Mouse (Mus musculus): Measurements from ENCODE around the gene B3galt4.
A peak's percentile ranks its signal among the peaks of the same experiment; 100 is the strongest.
"Not testable (repeated sequence)": the region's sequence is repeated elsewhere in the genome, so short reads cannot be mapped to it uniquely, and the experiment has no call there.

B3galt4 gene

DNA sequence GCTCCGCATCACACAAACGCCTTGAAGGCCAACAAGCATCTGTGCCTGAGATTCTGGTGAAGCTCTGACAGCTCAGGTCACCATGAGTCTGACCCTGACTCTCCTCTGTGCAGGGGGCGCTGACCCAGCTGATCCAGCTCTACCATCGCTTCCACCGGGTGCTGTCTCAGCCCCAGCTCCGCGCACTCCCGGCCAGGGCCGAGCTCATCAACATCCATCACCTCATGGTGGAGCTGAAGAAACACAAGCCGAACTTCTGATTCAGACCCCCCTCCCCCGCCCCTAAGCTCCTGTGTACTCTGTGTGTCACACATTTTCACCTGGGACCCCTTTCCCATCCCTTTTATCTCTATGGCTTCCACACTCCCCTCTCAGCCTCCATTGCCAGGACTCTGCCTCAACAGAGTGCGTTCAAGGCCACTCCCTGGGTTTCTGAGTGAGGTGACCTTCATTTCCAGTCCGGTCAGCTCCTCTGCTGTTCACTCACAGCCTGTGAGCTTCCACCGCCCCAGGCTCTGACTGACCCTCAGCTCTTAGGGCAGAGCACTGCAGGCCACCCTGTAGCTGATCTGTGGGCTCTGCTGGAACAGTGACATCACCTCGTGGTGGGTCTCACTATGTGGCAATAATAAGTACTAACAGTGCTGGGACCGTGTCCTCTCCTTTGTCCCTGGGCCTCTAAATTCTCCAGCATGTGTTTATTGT lies 14.7 kb upstream of the B3galt4 start:
- DNase-seq, result no peak

GRCm38 (mm10) chr17:33965082-33965845 lies 14.0 kb upstream of the B3galt4 start:
- DNase-seq, result no peak

DNA sequence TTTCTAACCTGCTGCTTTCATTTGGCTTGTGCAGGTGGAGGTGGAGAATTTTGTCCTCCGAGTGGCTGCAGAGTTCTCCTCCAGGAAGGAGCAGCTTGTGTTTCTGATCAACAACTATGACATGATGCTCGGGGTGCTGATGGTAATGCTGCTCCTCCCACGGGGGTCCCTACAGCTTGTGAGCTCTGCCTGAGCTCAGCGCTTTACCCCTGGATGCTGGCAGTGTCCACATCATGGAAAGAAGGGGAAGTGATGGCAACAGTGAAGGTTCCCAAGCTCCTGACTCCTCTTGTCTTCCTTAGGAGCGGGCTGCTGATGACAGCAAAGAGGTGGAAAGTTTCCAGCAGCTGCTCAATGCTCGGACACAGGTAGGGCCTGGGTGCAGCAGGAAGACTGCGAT lies 11.6 kb upstream of the B3galt4 start:
- DNase-seq, result no peak

DNA sequence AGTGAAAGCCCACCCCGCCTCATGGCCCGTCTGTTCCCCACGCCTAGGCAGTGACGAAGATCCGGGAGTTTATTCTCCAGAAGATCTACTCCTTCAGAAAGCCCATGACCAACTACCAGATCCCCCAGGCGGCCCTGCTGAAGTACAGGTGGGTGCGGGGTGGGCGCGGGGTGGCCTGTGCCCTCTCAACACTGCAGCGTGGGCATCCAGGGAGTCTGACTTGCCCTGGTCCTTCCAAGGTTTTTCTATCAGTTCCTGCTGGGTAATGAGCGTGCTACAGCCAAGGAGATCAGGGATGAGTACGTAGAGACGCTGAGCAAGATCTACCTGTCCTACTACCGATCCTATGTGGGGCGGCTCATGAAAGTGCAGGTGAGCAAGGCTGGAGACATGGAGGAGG lies 8.7 kb upstream of the B3galt4 start:
- DNase-seq, result no peak

DNA sequence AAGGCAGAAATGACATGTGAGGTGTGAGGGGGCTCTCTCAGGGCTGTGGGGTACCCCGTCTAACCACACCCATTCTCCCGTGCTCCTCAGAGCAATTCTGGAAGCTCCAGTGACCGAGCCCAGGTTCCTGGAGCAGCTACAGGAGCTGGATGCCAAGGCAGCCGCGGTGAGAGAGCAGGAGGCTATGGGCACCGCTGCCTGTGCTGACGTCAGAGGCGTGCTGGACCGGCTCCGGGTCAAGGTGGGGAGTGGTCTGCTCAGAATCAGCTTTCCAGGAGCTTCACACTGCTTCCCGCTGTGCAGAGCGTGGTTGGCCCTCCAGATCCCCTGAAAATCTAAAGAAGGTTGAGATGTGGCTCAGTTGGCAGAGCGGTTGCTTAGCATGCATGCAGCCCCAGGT lies 7.8 kb upstream of the B3galt4 start:
- no peak for DNase-seq

DNA sequence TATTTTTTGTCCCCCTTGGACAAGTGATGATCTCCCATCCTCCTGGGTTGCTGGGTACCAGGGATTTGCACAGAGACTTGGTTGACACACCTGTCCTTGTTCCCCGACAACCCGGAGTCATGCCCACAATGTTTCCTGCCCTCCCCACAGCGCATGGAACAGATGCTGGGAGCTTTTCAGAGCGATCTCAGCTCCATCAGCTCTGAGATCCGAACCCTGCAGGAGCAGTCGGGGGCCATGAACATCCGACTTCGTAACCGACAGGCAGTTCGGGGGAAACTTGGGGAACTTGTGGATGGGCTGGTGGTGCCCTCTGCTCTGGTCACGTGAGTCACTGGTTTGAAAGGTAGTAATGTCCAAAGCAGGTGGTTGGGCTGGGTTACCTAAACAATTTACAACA lies 7.2 kb upstream of the B3galt4 start:
- DNase-seq, result no peak

- DNase-seq, result no peak
Observed at GRCm38 (mm10) chr17:33957493-33957892, 6.2 kb upstream of the B3galt4 start.

- no peak for DNase-seq
Observed at GRCm38 (mm10) chr17:33956336-33956735, 5.0 kb upstream of the B3galt4 start.

GRCm38 (mm10) chr17:33955555-33956214 lies 4.4 kb upstream of the B3galt4 start, which contains the start of the genes Vps52 and Rps18:
Gene Vps52, plus strand, starts transcription at chr17:33955812.
Gene Rps18, minus strand, starts transcription at chr17:33956001.
- peak; percentile 98 for DNase-seq

DNA sequence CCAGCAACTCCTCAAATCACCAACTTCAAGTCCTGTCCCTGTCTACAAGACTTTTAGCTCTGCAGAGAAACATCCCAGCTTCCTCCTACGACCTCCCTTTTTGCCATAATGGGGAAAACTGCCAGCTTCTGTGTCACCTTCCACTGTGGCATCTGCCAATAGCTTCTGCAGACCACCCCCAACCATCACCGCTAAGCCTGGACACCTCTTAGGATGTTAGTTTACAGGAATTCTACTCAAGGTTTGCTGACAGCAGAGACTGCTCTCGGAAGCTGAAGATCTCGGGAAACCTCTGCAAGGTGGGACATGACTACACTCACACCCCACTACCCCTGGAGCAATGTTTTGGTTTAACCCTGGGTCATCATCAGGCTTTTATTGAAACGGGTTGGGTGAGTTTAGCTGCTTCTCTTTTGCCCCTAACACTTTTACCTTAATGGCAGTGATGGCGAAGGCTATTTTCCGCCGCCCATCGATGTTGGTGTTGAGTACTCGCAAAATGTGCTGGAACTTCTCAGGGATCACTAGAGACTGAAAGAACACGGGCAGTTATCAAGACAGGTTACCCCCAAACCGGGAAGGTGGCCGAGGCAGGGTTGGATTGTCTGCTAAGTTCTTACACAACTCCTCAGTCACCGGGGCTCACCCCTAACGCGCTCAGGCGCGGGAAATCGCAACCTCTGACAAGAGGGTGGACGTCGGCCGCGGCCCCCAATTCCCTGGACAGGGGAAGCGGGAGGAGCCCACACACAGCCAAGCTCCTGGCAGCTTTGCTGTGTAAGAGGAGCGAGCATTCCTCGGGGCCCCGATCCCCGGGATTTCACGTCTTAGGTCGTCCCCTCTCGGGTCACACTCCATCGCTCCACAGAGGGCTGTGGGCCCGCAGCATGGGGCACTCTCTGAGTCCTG lies 3.6 kb upstream of the B3galt4 start:
- no peak for DNase-seq

DNA sequence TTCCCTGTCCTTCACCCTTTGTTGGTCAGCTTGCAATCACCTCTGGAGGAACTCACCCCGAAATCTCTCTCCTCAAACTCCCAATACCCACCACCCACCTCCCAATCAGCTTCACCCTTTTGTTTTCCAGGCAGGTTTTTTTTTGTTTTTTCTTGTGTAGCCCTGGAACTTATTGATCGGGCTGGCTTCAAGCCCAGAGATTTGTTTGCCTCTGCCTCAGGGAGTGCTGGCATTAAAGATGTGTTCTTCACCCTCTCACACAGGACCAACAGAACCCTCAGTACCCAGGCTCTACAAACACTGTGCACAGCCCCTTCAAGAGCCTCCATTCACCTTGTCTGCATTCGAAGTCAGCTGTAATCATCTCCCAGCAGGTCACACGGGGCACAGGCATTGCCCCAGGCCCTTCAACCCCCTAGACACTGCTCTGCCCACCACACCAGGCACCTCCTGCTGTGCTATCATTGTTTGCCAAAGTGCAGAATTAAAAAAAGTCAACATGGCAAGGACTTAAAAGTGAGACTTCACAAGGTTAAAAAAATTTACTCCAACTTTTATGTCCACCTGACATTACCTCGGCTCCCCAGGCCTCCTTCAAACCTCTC lies 2.8 kb upstream of the B3galt4 start:
- DNase-seq, result no peak

DNA sequence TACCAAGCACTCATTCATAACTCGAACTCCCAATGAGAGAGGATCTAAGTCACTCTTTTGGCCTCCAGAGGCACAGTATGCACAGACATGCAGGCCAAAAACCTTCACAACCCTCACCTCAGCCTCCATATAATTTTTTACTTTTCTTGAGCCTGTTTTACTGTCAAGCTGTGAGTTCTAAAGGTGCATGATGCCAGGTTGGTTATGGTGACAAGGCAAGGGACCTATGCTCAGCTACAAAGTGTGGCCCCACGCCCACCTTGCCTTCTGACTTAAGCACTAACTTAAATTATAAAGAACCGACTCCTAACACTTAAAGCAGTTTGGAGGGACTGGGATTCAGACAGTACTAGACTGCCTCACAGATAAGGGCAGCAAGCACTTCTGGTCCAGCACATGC lies 2.0 kb upstream of the B3galt4 start:
- DNase-seq, result no peak

- no peak for DNase-seq
Observed at GRCm38 (mm10) chr17:33952879-33953278, 1.6 kb upstream of the B3galt4 start.

GRCm38 (mm10) chr17:33952015-33952414 lies 727 bp upstream of the B3galt4 start:
- not testable (repeated sequence) for DNase-seq

- no peak for DNase-seq
Observed at GRCm38 (mm10) chr17:33950131-33950625, 1.1 kb downstream of the B3galt4 start.

DNA sequence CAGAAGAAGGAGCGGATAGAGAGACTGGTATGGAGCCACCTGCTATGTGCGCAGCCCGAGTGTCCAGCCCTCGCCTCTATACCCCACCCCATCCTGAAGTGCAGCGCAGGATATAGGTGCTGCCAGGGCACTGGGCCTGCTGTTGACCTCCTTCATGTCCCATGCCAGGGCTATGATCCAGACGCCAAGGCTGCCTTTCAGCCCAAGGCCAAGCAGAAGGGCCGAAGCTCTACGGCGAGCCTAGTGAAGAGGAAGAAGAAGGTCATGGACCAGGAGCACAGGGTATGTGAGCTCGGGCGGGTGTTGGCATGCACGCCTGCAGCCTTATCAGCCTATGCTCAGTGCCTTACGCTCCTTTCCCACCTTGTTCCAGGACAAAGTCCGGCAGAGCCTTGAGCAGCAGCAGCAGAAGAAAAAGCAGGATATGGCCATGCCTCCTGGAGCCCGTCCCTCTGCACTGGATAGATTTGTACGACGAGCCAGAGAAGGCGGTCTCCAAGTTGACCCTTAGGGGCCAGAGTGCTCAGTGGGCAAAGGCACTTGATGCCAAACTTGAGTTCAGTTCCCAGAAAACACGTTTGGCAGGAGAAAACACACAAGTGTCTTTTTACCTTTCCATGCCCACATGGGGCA lies 2.3 kb downstream of the B3galt4 start:
- no peak for DNase-seq

DNA sequence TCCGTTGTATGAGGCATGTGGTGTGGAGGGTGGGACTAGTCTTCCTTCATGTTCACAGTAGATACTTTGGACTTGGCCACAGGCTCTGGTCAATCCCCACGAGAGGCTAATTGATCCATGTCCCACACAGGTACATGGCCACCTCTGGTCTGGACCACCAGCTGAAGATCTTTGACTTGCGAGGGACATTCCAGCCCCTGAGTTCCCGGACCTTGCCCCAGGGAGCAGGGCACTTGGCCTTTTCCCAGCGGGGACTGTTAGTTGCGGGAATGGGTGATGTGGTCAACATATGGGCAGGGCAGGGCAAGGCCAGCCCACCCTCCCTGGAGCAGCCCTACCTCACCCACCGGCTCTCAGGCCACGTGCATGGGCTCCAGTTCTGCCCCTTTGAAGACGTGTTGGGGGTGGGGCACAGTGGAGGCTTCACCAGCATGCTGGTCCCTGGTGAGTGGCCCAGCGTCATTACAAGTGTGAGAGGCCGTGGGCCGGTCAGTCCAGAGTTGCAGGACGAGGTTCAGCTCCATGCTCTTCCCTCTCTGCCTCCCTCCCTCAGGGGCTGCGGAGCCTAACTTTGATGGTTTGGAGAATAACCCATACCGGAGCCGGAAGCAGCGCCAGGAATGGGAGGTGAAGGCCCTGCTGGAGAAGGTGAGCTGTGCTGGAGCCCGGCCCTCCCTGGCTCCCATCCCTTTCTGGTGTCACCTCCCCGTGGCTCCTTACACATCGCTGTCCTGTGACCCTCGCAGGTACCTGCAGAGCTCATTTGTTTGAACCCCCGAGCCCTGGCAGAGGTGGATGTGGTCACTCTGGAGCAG lies 3.0 kb downstream of the B3galt4 start:
- DNase-seq, result no peak

- DNase-seq, result no peak
Observed at GRCm38 (mm10) chr17:33947430-33948089, 3.7 kb downstream of the B3galt4 start.

DNA sequence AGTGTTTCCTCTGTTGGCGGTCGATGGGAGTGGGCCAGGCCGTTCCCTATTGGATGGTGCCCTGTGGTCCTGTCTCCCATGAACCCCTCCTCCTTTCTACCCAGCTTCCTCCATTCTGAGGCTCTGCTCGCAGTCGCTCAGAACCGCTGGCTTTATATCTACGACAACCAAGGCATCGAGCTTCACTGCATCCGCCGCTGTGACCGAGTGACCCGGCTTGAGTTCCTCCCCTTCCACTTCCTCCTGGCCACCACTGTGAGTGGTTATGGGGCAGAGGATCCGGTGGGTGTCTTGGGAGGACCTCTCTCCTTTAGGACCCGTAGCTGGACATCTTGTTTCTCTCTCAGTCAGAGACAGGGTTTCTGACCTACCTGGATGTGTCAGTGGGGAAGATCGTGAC lies 7.8 kb downstream of the B3galt4 start:
- no peak for DNase-seq

- no peak for DNase-seq
Observed at GRCm38 (mm10) chr17:33941381-33941780, 9.9 kb downstream of the B3galt4 start.

Data from kidney, postnatal 14 days (tissue).